Mouse (Mus musculus) forebrain, embryonic 16.5 days (tissue): ENCODE measurements at regions not wholly inside any gene's neighbourhood (a gene's known extent, or its start where the extent isn't known, plus 50 kb on each side); places are given as distances from the start of the nearest gene placed in this dataset.

Source experiments
- ATAC-seq: fragments of 200-750 bp; cut with Nextera tagmentation; 2 replicates; pipeline ENCODE4 v1.8.0; 2017; ENCODE audit warnings: mild to moderate bottlenecking, moderate library complexity
- H3K27ac ChIP-seq: fragments of 300-500 bp; sonication (generic); 2 replicates; pipeline ENCODE4 v1.5.1; 2014; ENCODE audit warnings: low read length, control low read depth
- H3K27me3 ChIP-seq: fragments of 300-500 bp; sonication (generic); replicated peaks from 2 replicates; pipeline ENCODE4 v1.6.1; 2014; ENCODE audit warnings: low read length; ENCODE audit not compliant: control insufficient read depth, insufficient read depth
- H3K36me3 ChIP-seq: fragments of 300-500 bp; sonication (generic); 2 replicates; pipeline ENCODE4 v1.6.1; 2014; ENCODE audit not compliant: control insufficient read depth, insufficient read depth
- H3K4me1 ChIP-seq: fragments of 300-500 bp; sonication (generic); replicated peaks from 2 replicates; pipeline ENCODE4 v1.6.1; 2014; ENCODE audit warnings: low read length; ENCODE audit not compliant: control insufficient read depth, insufficient read depth
- H3K4me2 ChIP-seq: fragments of 300-500 bp; sonication (generic); 2 replicates; pipeline ENCODE4 v1.6.1; 2014; ENCODE audit warnings: mild to moderate bottlenecking, low read length, control low read depth
- H3K4me3 ChIP-seq: fragments of 300-500 bp; sonication (generic); replicated peaks from 2 replicates; pipeline ENCODE4 v1.5.1; 2014; ENCODE audit warnings: mild to moderate bottlenecking, low read length, control low read depth
- H3K9ac ChIP-seq: fragments of 300-500 bp; sonication (generic); replicated peaks from 2 replicates; pipeline ENCODE4 v1.6.1; 2014; ENCODE audit warnings: low read depth, low read length, control low read depth
- H3K9me3 ChIP-seq: fragments of 300-500 bp; sonication (generic); 2 replicates; pipeline ENCODE4 v1.6.1; 2016; ENCODE audit warnings: low read length; ENCODE audit not compliant: control insufficient read depth
- WGBS: fragments of 180-500 bp; shearing (Covaris S2); extraction: QIAGEN DNeasy Blood & Tissue Kit; methylation state at CpG from one replicate; pipeline ENCODE4 v1.1.7; 2014; 5-methylcytosine and 5-hydroxymethylcytosine counted together

- no peaks in the 10 kb centered on the region for H3K9me3 ChIP-seq
- ATAC-seq, result no peak
- H3K9ac ChIP-seq, result no peak overlapping the region
- WGBS, result 88% methylated on average over 5 of the region's 5 CpGs
- H3K4me2 ChIP-seq, result no peak overlapping the region
- H3K27ac ChIP-seq, result no peak overlapping the region
- no peaks in the 10 kb centered on the region for H3K27me3 ChIP-seq
- no peaks in the 10 kb centered on the region for H3K4me1 ChIP-seq
- H3K36me3 ChIP-seq, result no peaks in the 10 kb centered on the region
- H3K4me3 ChIP-seq, result no peak overlapping the region
Observed at GRCm38 (mm10) chr9:32815473-32815872, 179.5 kb downstream of the Ets1 start.

- no peak overlapping the region for H3K4me2 ChIP-seq
- no peaks in the 10 kb centered on the region for H3K9me3 ChIP-seq
- H3K4me3 ChIP-seq, result no peak overlapping the region
- H3K36me3 ChIP-seq, result no peaks in the 10 kb centered on the region
- WGBS, result 87% methylated on average over 9 of the region's 9 CpGs
- H3K4me1 ChIP-seq, result no peaks in the 10 kb centered on the region
- no peak overlapping the region for H3K9ac ChIP-seq
- no peak for ATAC-seq
- no peaks in the 10 kb centered on the region for H3K27me3 ChIP-seq
- no peak overlapping the region for H3K27ac ChIP-seq
Observed at GRCm38 (mm10) chr9:32816649-32817425, 180.8 kb downstream of the Ets1 start.

GRCm38 (mm10) chr9:32817442-32818358 is 181.7 kb downstream of the Ets1 start:
- WGBS, result 68% methylated on average over 7 of the region's 7 CpGs
- Histone ChIP-seq H3K27ac (no peak overlapping the region), H3K9ac (no peak overlapping the region), H3K36me3 (no peaks in the 10 kb centered on the region), H3K27me3 (no peaks in the 10 kb centered on the region), H3K9me3 (no peaks in the 10 kb centered on the region), H3K4me1 (no peaks in the 10 kb centered on the region), H3K4me3 (no peak overlapping the region), H3K4me2 (no peak overlapping the region)
- no peak for ATAC-seq

GRCm38 (mm10) chr9:32823439-32824133 is 187.6 kb downstream of the Ets1 start:
- Histone ChIP-seq H3K4me1 (peaks cover 5% of the 10 kb centered on the region; the same call in 1 of the 2 replicates), H3K9me3 (no peaks in the 10 kb centered on the region), H3K4me2 (no peak overlapping the region), H3K36me3 (no peaks in the 10 kb centered on the region), H3K4me3 (no peak overlapping the region), H3K9ac (no peak overlapping the region), H3K27me3 (no peaks in the 10 kb centered on the region), H3K27ac (no peak overlapping the region)
- ATAC-seq, result no peak
- 30% methylated on average over 8 of the region's 8 CpGs for WGBS

- Histone ChIP-seq H3K4me1 (peaks cover 5% of the 10 kb centered on the region; the same call in 1 of the 2 replicates), H3K9ac (no peak overlapping the region), H3K36me3 (no peaks in the 10 kb centered on the region), H3K27me3 (no peaks in the 10 kb centered on the region), H3K4me3 (no peak overlapping the region), H3K27ac (no peak overlapping the region), H3K4me2 (no peak overlapping the region), H3K9me3 (no peaks in the 10 kb centered on the region)
- WGBS, result 33% methylated on average over 6 of the region's 6 CpGs
- ATAC-seq, result no peak
Observed at GRCm38 (mm10) chr9:32824134-32824531, 188.1 kb downstream of the Ets1 start.

GRCm38 (mm10) chr9:32830268-32830891 is 194.4 kb downstream of the Ets1 start:
- 76% methylated on average over 2 of the region's 2 CpGs for WGBS
- Histone ChIP-seq H3K9ac (no peak overlapping the region), H3K4me1 (no peaks in the 10 kb centered on the region), H3K4me3 (no peak overlapping the region), H3K27ac (no peak overlapping the region), H3K36me3 (no peaks in the 10 kb centered on the region), H3K9me3 (no peaks in the 10 kb centered on the region), H3K4me2 (no peak overlapping the region), H3K27me3 (no peaks in the 10 kb centered on the region)
- ATAC-seq, result no peak

- Histone ChIP-seq H3K9ac (no peak overlapping the region), H3K4me1 (no peaks in the 10 kb centered on the region), H3K4me3 (no peak overlapping the region), H3K9me3 (no peaks in the 10 kb centered on the region), H3K4me2 (no peak overlapping the region), H3K27ac (no peak overlapping the region), H3K36me3 (no peaks in the 10 kb centered on the region), H3K27me3 (no peaks in the 10 kb centered on the region)
- ATAC-seq, result no peak
- 88% methylated on average over 8 of the region's 8 CpGs for WGBS
Observed at GRCm38 (mm10) chr9:32833373-32833772, 197.4 kb downstream of the Ets1 start.

- no peak overlapping the region for H3K27ac ChIP-seq
- no peaks in the 10 kb centered on the region for H3K4me1 ChIP-seq
- no peak overlapping the region for H3K4me3 ChIP-seq
- H3K27me3 ChIP-seq, result no peaks in the 10 kb centered on the region
- no peak overlapping the region for H3K9ac ChIP-seq
- H3K9me3 ChIP-seq, result no peaks in the 10 kb centered on the region
- H3K4me2 ChIP-seq, result no peak overlapping the region
- 63% methylated on average over 13 of the region's 13 CpGs for WGBS
- no peak for ATAC-seq
- no peaks in the 10 kb centered on the region for H3K36me3 ChIP-seq
Observed at GRCm38 (mm10) chr9:32834751-32835625, 199.0 kb downstream of the Ets1 start.
